Mouse (Mus musculus) layer of hippocampus, adult 18-20 months (tissue): Measurements from ENCODE around the gene Rps2. TPM values are rescaled to one million over a fixed set of nuclear protein-coding genes. Genes with fewer than 3 reads are reported as not detected.

Experiments used
- DNase-seq, 2 experiments: peaks; one replicate each; pipeline ENCODE4 v3.0.0; 2022; ENCODE audit warnings: low spot score in 2 of 2
- total RNA-seq, 2 experiments: library from RNA; stranded (reverse); gene quantifications; 2 replicates each; pipeline ENCODE4 v1.2.3; 2021

Gene Rps2
- total RNA-seq, 2 experiments from 2014 or later, result 318 to 320 TPM

- no peak for DNase-seq
Observed at GRCm38 (mm10) chr17:24765016-24765905, 47.3 kb downstream of the Rps2 start.

GRCm38 (mm10) chr17:24766266-24766875 is 48.5 kb downstream of the Rps2 start:
- DNase-seq, result no peak

GRCm38 (mm10) chr17:24769146-24769545 is 51.2 kb downstream of the Rps2 start:
- no peak for DNase-seq

Other genes with a start within 250 kb of the Rps2 start
- 10 to 100 TPM; 32.3 to 37.9 TPM for gene E4f1, start 247.8 kb upstream of the Rps2 start, total RNA-seq
- gene Pgp, start 247.7 kb upstream of the Rps2 start, total RNA-seq, result 10 to 100 TPM; 61.6 to 64.6 TPM
- 1 to 10 TPM; 2.0 to 2.8 TPM for gene Bricd5, start 244.2 kb upstream of the Rps2 start, total RNA-seq
- gene Mlst8, start 239.0 kb upstream of the Rps2 start, total RNA-seq, result 10 to 100 TPM; 42.5 to 42.9 TPM
- gene Caskin1, start 229.5 kb upstream of the Rps2 start, total RNA-seq, result 100 to 1,000 TPM; 153 to 157 TPM
- 10 to 100 TPM; 79.3 to 84.6 TPM for gene Traf7, start 190.2 kb upstream of the Rps2 start, total RNA-seq
- 10 to 100 TPM; 69.7 to 75.6 TPM for gene Rab26, start 183.9 kb upstream of the Rps2 start, total RNA-seq
- 10 to 100 TPM; 78.8 to 80.0 TPM for gene Pkd1, start 168.3 kb upstream of the Rps2 start, total RNA-seq
- 100 to 1,000 TPM; 182 to 189 TPM for gene Tsc2, start 85.5 kb upstream of the Rps2 start, total RNA-seq
- 1 to 10 TPM; 4.9 to 6.1 TPM for gene Nthl1, start 85.4 kb upstream of the Rps2 start, total RNA-seq
- gene Slc9a3r2, start 67.8 kb upstream of the Rps2 start, total RNA-seq, result 10 to 100 TPM; 39.7 to 41.0 TPM
- 1 to 10 TPM; 1.3 to 2.0 TPM for gene Npw, start 59.7 kb upstream of the Rps2 start, total RNA-seq
- 10 to 100 TPM; 39.6 to 42.8 TPM for gene Zfp598, start 48.4 kb upstream of the Rps2 start, total RNA-seq
- 100 to 1,000 TPM; 159 to 169 TPM for gene Syngr3, start 28.2 kb upstream of the Rps2 start, total RNA-seq
- 10 to 100 TPM; 18.8 to 23.1 TPM for gene Gfer, start 22.0 kb upstream of the Rps2 start, total RNA-seq
- 1 to 10 TPM; 3.2 to 3.7 TPM for gene Noxo1, start 21.9 kb upstream of the Rps2 start, total RNA-seq
- gene Tbl3, start 10.5 kb upstream of the Rps2 start, total RNA-seq, result 10 to 100 TPM; 31.7 to 32.5 TPM
- under 1 TPM in 1 of 2 experiments, not detected in 1; 0.27 TPM for gene Rnf151, start 53 bp upstream of the Rps2 start, total RNA-seq
- gene Ndufb10, start 6.4 kb downstream of the Rps2 start, total RNA-seq, result 100 to 1,000 TPM; 226 to 238 TPM
- under 1 TPM; 0.27 to 0.43 TPM for gene Rpl3l, start 9.7 kb downstream of the Rps2 start, total RNA-seq
- 10 to 100 TPM; 41.3 to 45.5 TPM for gene Msrb1, start 18.5 kb downstream of the Rps2 start, total RNA-seq
- under 1 TPM; 0.35 to 0.38 TPM for gene Hs3st6, start 34.9 kb downstream of the Rps2 start, total RNA-seq
- gene Meiob, start 86.2 kb downstream of the Rps2 start, total RNA-seq, result not detected
- gene Hagh, start 122.0 kb downstream of the Rps2 start, total RNA-seq, result 100 to 1,000 TPM; 129 TPM
- gene Fahd1, start 132.2 kb downstream of the Rps2 start, total RNA-seq, result 10 to 100 TPM; 21.4 to 21.7 TPM
- not detected for gene Igfals, start 147.9 kb downstream of the Rps2 start, total RNA-seq
- gene Nubp2, start 168.2 kb downstream of the Rps2 start, total RNA-seq, result 10 to 100 TPM; 32.3 to 33.5 TPM
- 10 to 100 TPM; 47.5 to 48.3 TPM for gene Spsb3, start 168.5 kb downstream of the Rps2 start, total RNA-seq
- 10 to 100 TPM; 52.0 to 53.1 TPM for gene Eme2, start 177.0 kb downstream of the Rps2 start, total RNA-seq
- 10 to 100 TPM; 75.4 to 78.6 TPM for gene Mrps34, start 177.0 kb downstream of the Rps2 start, total RNA-seq
- 10 to 100 TPM; 60.7 to 61.2 TPM for gene Nme3, start 178.4 kb downstream of the Rps2 start, total RNA-seq
- 100 to 1,000 TPM; 388 to 404 TPM for gene Mapk8ip3, start 218.9 kb downstream of the Rps2 start, total RNA-seq
- gene Jpt2, start 242.6 kb downstream of the Rps2 start, total RNA-seq, result 1 to 10 TPM; 5.9 to 6.4 TPM